Mouse (Mus musculus) thymus, adult 2 months (tissue): ENCODE measurements around the gene Hmgcs1. TPM values are rescaled to one million over a fixed set of nuclear protein-coding genes. Genes with fewer than 3 reads are reported as not detected.
A peak's percentile ranks its signal among the peaks of the same experiment; 100 is the strongest.

ENCODE experiments used
- DNase-seq: peaks from one replicate; pipeline ENCODE4 v3.0.0; 2021
- H3K27ac ChIP-seq: fragments of 200-500 bp; 2 replicates; pipeline ENCODE4 v1.5.1; 2012; ENCODE audit warnings: low read length, control low read depth; ENCODE audit not compliant: control insufficient read depth, insufficient read depth
- H3K27me3 ChIP-seq: fragments of 200-500 bp; 2 replicates; pipeline ENCODE4 v1.6.1; 2012; ENCODE audit warnings: mild to moderate bottlenecking, low read length, moderate library complexity, mixed read lengths; ENCODE audit not compliant: control insufficient read depth, insufficient read depth
- H3K36me3 ChIP-seq: fragments of 200-500 bp; 2 replicates; pipeline ENCODE4 v1.6.1; 2012; ENCODE audit warnings: mild to moderate bottlenecking, low read length, moderate library complexity; ENCODE audit not compliant: control insufficient read depth, insufficient read depth
- H3K4me1 ChIP-seq: fragments of 200-500 bp; replicated peaks from 2 replicates; pipeline ENCODE4 v1.6.1; 2012; ENCODE audit warnings: low read length; ENCODE audit not compliant: control insufficient read depth, insufficient read depth
- H3K4me3 ChIP-seq: fragments of 200-500 bp; 2 replicates; pipeline ENCODE4 v1.5.1; 2012; ENCODE audit warnings: mild to moderate bottlenecking, low read length, control low read depth, moderate library complexity; ENCODE audit not compliant: control insufficient read depth, insufficient read depth
- CTCF ChIP-seq: fragments of 200-500 bp; IDR thresholded peaks from 2 replicates; pipeline ENCODE4 v1.5.1; 2012; ENCODE audit warnings: mild to moderate bottlenecking, control low read depth, low read length, moderate library complexity, borderline replicate concordance; ENCODE audit not compliant: control insufficient read depth, poor library complexity, insufficient read depth; ENCODE audit errors: extremely low read depth
- POLR2A ChIP-seq: fragments of 200-500 bp; IDR thresholded peaks from 2 replicates; pipeline ENCODE4 v1.6.1; 2012; ENCODE audit warnings: mild to moderate bottlenecking, low read length, control low read depth, moderate library complexity; ENCODE audit not compliant: control insufficient read depth, poor library complexity, insufficient read depth; ENCODE audit errors: extremely low read depth
- WGBS: fragments of 180-500 bp; shearing (Covaris S2); methylation state at CpG from one replicate; pipeline ENCODE4 v1.1.7; 2018; 5-methylcytosine and 5-hydroxymethylcytosine counted together
- polyA plus RNA-seq: library from polyadenylated mRNA; depleted of rRNA; stranded (reverse); fragments of >200 nt; gene quantifications from 2 replicates; pipeline ENCODE4 v1.2.3, GENCODE M21; 2012

Hmgcs1 gene
- polyA plus RNA-seq, 1 experiment: 13.3 TPM

GRCm38 (mm10) chr13:119741390-119742237 lies 51.4 kb downstream of the Hmgcs1 start:
- H3K4me3 ChIP-seq: no peak overlapping the region
- H3K36me3 ChIP-seq: no peaks in the 10 kb centered on the region
- no peaks in the 10 kb centered on the region for H3K27me3 ChIP-seq
- WGBS: 76% methylated on average over 19 of the region's 19 CpGs
- no peak for DNase-seq
- no peak overlapping the region for H3K27ac ChIP-seq
- H3K4me1 ChIP-seq: peaks cover 2% of the 10 kb centered on the region; the same call in 1 of the 2 replicates
- TF ChIP-seq POLR2A (no peak), CTCF (no peak)

- H3K36me3 ChIP-seq: no peaks in the 10 kb centered on the region
- WGBS: 87% methylated on average over 6 of the region's 6 CpGs
- no peaks in the 10 kb centered on the region for H3K4me1 ChIP-seq
- H3K27me3 ChIP-seq: no peaks in the 10 kb centered on the region
- DNase-seq: no peak
- no peak for TF ChIP-seq POLR2A
- no peak for TF ChIP-seq CTCF
- H3K4me3 ChIP-seq: no peak overlapping the region
- H3K27ac ChIP-seq: no peak overlapping the region
These were observed 52.7 kb downstream of the Hmgcs1 start for GRCm38 (mm10) chr13:119742711-119743415.

DNA sequence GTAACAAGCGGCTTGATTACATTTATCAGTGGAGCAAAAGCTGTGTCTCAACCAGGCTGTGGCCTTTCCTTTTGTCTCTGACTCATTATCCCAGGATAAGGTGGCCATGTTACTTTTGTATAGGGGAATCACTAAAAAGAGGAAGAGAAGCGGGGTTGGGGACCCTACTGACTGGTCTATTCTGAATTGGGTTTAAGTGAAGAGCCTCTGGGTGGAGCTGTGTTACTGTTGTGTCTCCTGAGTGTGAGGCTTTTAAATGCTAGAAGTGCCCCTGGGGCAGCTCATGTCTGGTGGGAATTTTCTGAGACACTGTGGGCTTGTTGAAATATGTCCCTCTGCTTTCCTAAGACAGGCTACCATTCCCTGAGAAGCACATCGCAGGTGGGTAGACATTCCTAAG lies 53.3 kb downstream of the Hmgcs1 start:
- no peak overlapping the region for H3K4me3 ChIP-seq
- H3K27me3 ChIP-seq: no peaks in the 10 kb centered on the region
- H3K27ac ChIP-seq: no peak overlapping the region
- WGBS: 83% methylated on average over 3 of the region's 3 CpGs
- H3K36me3 ChIP-seq: no peaks in the 10 kb centered on the region
- peak; percentile 53 for DNase-seq
- no peak for TF ChIP-seq POLR2A
- no peak for TF ChIP-seq CTCF
- H3K4me1 ChIP-seq: no peaks in the 10 kb centered on the region

- TF ChIP-seq CTCF: no peak
- TF ChIP-seq POLR2A: no peak
- H3K27ac ChIP-seq: no peak overlapping the region
- DNase-seq: no peak
- H3K4me1 ChIP-seq: peaks cover 6% of the 10 kb centered on the region
- H3K36me3 ChIP-seq: no peaks in the 10 kb centered on the region; the same call in 1 of the 2 replicates
- H3K4me3 ChIP-seq: no peak overlapping the region
- 95% methylated on average over 4 of the region's 4 CpGs for WGBS
- H3K27me3 ChIP-seq: no peaks in the 10 kb centered on the region
These were observed 56.8 kb downstream of the Hmgcs1 start for GRCm38 (mm10) chr13:119746930-119747329.

GRCm38 (mm10) chr13:119753859-119754634 lies 63.9 kb downstream of the Hmgcs1 start:
- no peaks in the 10 kb centered on the region for H3K27me3 ChIP-seq
- H3K4me3 ChIP-seq: no peak overlapping the region
- H3K4me1 ChIP-seq: peaks cover 20% of the 10 kb centered on the region
- WGBS: 84% methylated on average over 9 of the region's 9 CpGs
- H3K36me3 ChIP-seq: peaks cover 5% of the 10 kb centered on the region; the same call in 1 of the 2 replicates
- peak overlapping the region; percentile 94 for H3K27ac ChIP-seq
- no peak for DNase-seq
- TF ChIP-seq CTCF (no peak), POLR2A (no peak)

DNA sequence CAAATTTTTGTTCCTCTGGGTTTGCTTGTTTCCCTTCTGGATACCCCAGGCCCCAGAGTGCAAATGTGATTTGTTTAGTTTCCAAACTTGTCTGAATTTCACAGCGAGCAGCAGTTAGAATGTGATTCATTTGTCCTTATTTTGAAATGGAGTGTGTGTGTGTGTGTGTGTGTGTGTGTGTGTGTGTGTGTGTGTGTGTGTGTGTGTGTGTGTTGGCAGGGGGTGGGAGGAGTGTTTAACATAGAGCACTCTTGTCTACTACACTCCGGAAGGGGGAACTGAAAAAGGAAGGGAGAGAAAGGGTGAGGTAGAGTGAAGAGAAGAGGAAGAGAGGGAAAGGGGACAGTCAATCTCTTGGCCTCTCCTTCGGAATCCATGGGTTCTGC lies 64.4 kb downstream of the Hmgcs1 start:
- peaks cover 5% of the 10 kb centered on the region; the same call in 1 of the 2 replicates for H3K36me3 ChIP-seq
- no peak for DNase-seq
- peak overlapping the region; percentile 94; the same call in 1 of the 2 replicates for H3K27ac ChIP-seq
- H3K27me3 ChIP-seq: no peaks in the 10 kb centered on the region
- peaks cover 20% of the 10 kb centered on the region for H3K4me1 ChIP-seq
- H3K4me3 ChIP-seq: peak overlapping the region; percentile 98
- 23% methylated on average over 3 of the region's 3 CpGs for WGBS
- TF ChIP-seq POLR2A (no peak), CTCF (no peak)
